In the genomic region with DNA sequence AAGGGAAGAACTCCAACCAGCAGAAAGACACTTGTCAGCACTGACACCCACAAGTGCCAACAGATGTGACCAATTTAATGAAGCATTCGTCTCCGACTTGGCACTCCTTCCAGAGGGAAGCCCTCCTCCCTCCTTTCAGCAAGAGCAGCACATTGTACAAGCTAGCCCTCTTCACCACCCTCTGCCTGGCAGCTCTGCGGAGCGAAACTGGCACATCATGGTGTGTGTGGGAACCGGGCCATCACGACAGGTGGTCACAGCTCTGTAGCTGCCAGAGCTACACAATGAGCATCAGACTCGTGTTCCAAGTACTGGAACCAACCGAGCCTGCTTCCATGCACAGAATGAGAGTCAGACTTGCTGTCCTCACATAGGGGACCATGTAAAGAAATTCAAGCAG, we compare ENCODE assay signal across 10 mouse cellular contexts. TPM values are rescaled to one million over a fixed set of nuclear protein-coding genes. Genes with fewer than 3 reads are reported as not detected.
DNase-seq lines count a peak whose midpoint lies in the region; ATAC-seq and TF ChIP-seq lines count a peak whose summit lies in the region.
"Had no signal": no experiment of that assay in that cellular context is flagged by ENCODE, and none has a peak within 500 bp of the region (broad histone marks: within the 10 kb centered on the region; RNA-seq: fewer than 3 reads in every experiment).

No protein-coding gene starts in this region.

- H3K9me3 ChIP-seq in neural tube, embryonic 12.5 days: no peaks in the 10 kb centered on the region
- H3K9me3 ChIP-seq: liver, embryonic 15.5 days had no signal

- H3K36me3 ChIP-seq in neural tube, embryonic 12.5 days: peaks cover 12% of the 10 kb centered on the region; the same call in 1 of the 2 replicates
- H3K36me3 ChIP-seq: liver, embryonic 15.5 days had no signal

- no peaks in the 10 kb centered on the region for H3K27me3 ChIP-seq in neural tube, embryonic 12.5 days (replicated peaks)
- H3K27me3 ChIP-seq: liver, embryonic 15.5 days had no signal

- peak; percentile 53; the same call in 1 of the 2 replicates for ATAC-seq in neural tube, embryonic 12.5 days (ENCODE audit: low FRiP score, low read depth)

- H3K27ac ChIP-seq in neural tube, embryonic 12.5 days: no peak overlapping the region
- no peak overlapping the region for H3K27ac ChIP-seq in gastrocnemius, adult 2 months
- H3K27ac ChIP-seq: liver, embryonic 15.5 days had no signal

- no peak overlapping the region for H3K9ac ChIP-seq in neural tube, embryonic 12.5 days
- H3K9ac ChIP-seq: liver, embryonic 15.5 days had no signal

- TF ChIP-seq CTCF in gastrocnemius, adult 2 months (IDR thresholded peaks at IDR 0.05): no peak

- no peak overlapping the region for H3K4me3 ChIP-seq in neural tube, embryonic 12.5 days
- H3K4me3 ChIP-seq in gastrocnemius, adult 2 months: no peak overlapping the region
- H3K4me3 ChIP-seq: erythroblast, embryonic 14.5 days; liver, embryonic 15.5 days had no signal

- no peak overlapping the region for H3K4me2 ChIP-seq in neural tube, embryonic 12.5 days (replicated peaks)
- H3K4me2 ChIP-seq: liver, embryonic 15.5 days had no signal

- 83% methylated on average over 8 of the region's 8 CpGs for WGBS in neural tube, embryonic 12.5 days

- H3K4me1 ChIP-seq in neural tube, embryonic 12.5 days: no peaks in the 10 kb centered on the region
- H3K4me1 ChIP-seq: liver, embryonic 15.5 days had no signal

- no peak for DNase-seq in neural tube, embryonic 10.5 days (ENCODE audit: extremely low spot score, low spot score)
- peak; percentile 59 for DNase-seq in gastrocnemius, adult 2 months
- DNase-seq in left cerebral cortex, adult 9 months (ENCODE audit: low spot score in 2 of 2): peak; percentile 61 to 91
- peak; percentile 84 for DNase-seq in telencephalon, adult 2 months (ENCODE audit: low read depth, low spot score)
- no peak for DNase-seq in thymus, postnatal 25 days
- no peak for DNase-seq in spleen, adult 18-20 months
- DNase-seq in kidney, postnatal 25 days: no peak

- intact Hi-C loops in gastrocnemius, adult 2 months (cut with DNase I): no loop called here

RNA-seq across cellular contexts. Expression of a gene that starts 25.9 kb away (rescaled TPM):
- polyA plus RNA-seq in neural tube, embryonic 12.5 days (2016; fragmentation: Nextera tagmentation; extraction: Ambion mirVana): 55.9 and 58.7 TPM in 2 replicates
- 1 to 10 TPM; 1.5 to 5.7 TPM for total RNA-seq in gastrocnemius, adult 2 months (2021)
- polyA plus RNA-seq: erythroblast, embryonic 14.5 days had no signal

RNA-seq across cellular contexts. Expression of a gene that starts 44.4 kb away (rescaled TPM):
- polyA plus RNA-seq in neural tube, embryonic 12.5 days (2016; fragmentation: Nextera tagmentation; extraction: Ambion mirVana): 4.9 and 5.5 TPM in 2 replicates
- 10 to 100 TPM; 13.8 to 20.4 TPM for total RNA-seq in gastrocnemius, adult 2 months (2021)

Comparison
In these comparisons a context has a peak if more than half of its experiments do, and no peak if none do; other contexts are left out.
1. DNase-seq: peak in gastrocnemius, adult 2 months (single experiment), left cerebral cortex, adult 9 months (2 of 2) and telencephalon, adult 2 months (single experiment); none in neural tube, embryonic 10.5 days (single experiment), thymus, postnatal 25 days (single experiment), spleen, adult 18-20 months (0 of 2) and kidney, postnatal 25 days (0 of 2).